Mouse (Mus musculus) adrenal gland, postnatal 0 days (tissue): ENCODE measurements around the gene Olfr801. TPM values are rescaled to one million over a fixed set of nuclear protein-coding genes. Genes with fewer than 3 reads are reported as not detected.

ENCODE experiments used
- polyA plus RNA-seq: library from polyadenylated mRNA; unstranded; fragments of >200 nt; fragmentation: Nextera tagmentation; extraction: Ambion mirVana; gene quantifications from 2 replicates; pipeline ENCODE4 v1.2.1, GENCODE M21; 2015

The Olfr801 gene
- not detected in 2 replicates for polyA plus RNA-seq

GRCm38 (mm10) chr10:129673765-129674164 is at the start of gene Olfr801:
Gene Olfr801 (minus strand): TSS chr10:129673865.

GRCm38 (mm10) chr10:129702910-129703309 is 29.2 kb upstream of the Olfr801 start, which contains the start of gene Olfr804:
Gene Olfr804 (plus strand): TSS chr10:129703210.

GRCm38 (mm10) chr10:129694186-129694585 is 20.5 kb upstream of the Olfr801 start, which contains the start of gene Olfr803:
Gene Olfr803 (minus strand): TSS chr10:129694286.

GRCm38 (mm10) chr10:129688069-129688468 is 14.4 kb upstream of the Olfr801 start, which contains the start of gene Olfr802:
Gene Olfr802 (minus strand): TSS chr10:129688169.

GRCm38 (mm10) chr10:129657394-129657793 is 16.3 kb downstream of the Olfr801 start, which contains the start of gene Olfr800:
Gene Olfr800 (plus strand): TSS chr10:129657694.

GRCm38 (mm10) chr10:129637184-129637583 is 36.5 kb downstream of the Olfr801 start, which contains the start of gene Olfr799:
Gene Olfr799 (plus strand): TSS chr10:129637484.

GRCm38 (mm10) chr10:129627834-129628233 is 45.8 kb downstream of the Olfr801 start, which contains the start of gene Olfr798:
Gene Olfr798 (minus strand): TSS chr10:129627934.

Other genes starting within 250 kb of the Olfr801 start
- not detected in 2 replicates for gene Olfr786, start 246.6 kb downstream of the Olfr801 start, polyA plus RNA-seq
- not detected in 2 replicates for gene Olfr787, start 212.0 kb downstream of the Olfr801 start, polyA plus RNA-seq
- gene Olfr788, start 202.9 kb downstream of the Olfr801 start, polyA plus RNA-seq, result not detected in 2 replicates
- gene Olfr789, start 189.1 kb downstream of the Olfr801 start, polyA plus RNA-seq, result not detected in 2 replicates
- gene Olfr790, start 175.4 kb downstream of the Olfr801 start, polyA plus RNA-seq, result not detected in 2 replicates
- not detected in 2 replicates for gene Olfr791, start 152.1 kb downstream of the Olfr801 start, polyA plus RNA-seq
- gene Olfr792, start 134.7 kb downstream of the Olfr801 start, polyA plus RNA-seq, result not detected in 2 replicates
- not detected in 2 replicates for gene Olfr794, start 106.2 kb downstream of the Olfr801 start, polyA plus RNA-seq
- not detected in 2 replicates for gene Olfr796, start 61.3 kb downstream of the Olfr801 start, polyA plus RNA-seq
- gene Olfr798, start 45.9 kb downstream of the Olfr801 start, polyA plus RNA-seq, result not detected in 2 replicates
- gene Olfr799, start 36.4 kb downstream of the Olfr801 start, polyA plus RNA-seq, result not detected in 2 replicates
- gene Olfr800, start 16.2 kb downstream of the Olfr801 start, polyA plus RNA-seq, result not detected in 2 replicates
- 0.03 and 0.04 TPM in 2 replicates for gene Olfr802, start 14.3 kb upstream of the Olfr801 start, polyA plus RNA-seq
- gene Olfr803, start 20.4 kb upstream of the Olfr801 start, polyA plus RNA-seq, result not detected in 2 replicates
- not detected in 2 replicates for gene Olfr804, start 29.3 kb upstream of the Olfr801 start, polyA plus RNA-seq
- gene Olfr805, start 55.5 kb upstream of the Olfr801 start, polyA plus RNA-seq, result not detected in 2 replicates
- not detected in 2 replicates for gene Olfr806, start 68.1 kb upstream of the Olfr801 start, polyA plus RNA-seq
- gene Olfr807, start 83.9 kb upstream of the Olfr801 start, polyA plus RNA-seq, result not detected in 2 replicates
- not detected in 2 replicates for gene Olfr808, start 91.6 kb upstream of the Olfr801 start, polyA plus RNA-seq
- not detected in 2 replicates for gene Olfr809, start 100.8 kb upstream of the Olfr801 start, polyA plus RNA-seq
- gene Olfr810, start 121.1 kb upstream of the Olfr801 start, polyA plus RNA-seq, result not detected in 2 replicates
- gene Olfr811, start 130.5 kb upstream of the Olfr801 start, polyA plus RNA-seq, result not detected in 2 replicates
- not detected in 2 replicates for gene Olfr812, start 172.2 kb upstream of the Olfr801 start, polyA plus RNA-seq
- not detected in 2 replicates for gene Olfr813, start 181.5 kb upstream of the Olfr801 start, polyA plus RNA-seq
- not detected in 2 replicates for gene Olfr814, start 206.0 kb upstream of the Olfr801 start, polyA plus RNA-seq
- gene Olfr815, start 232.0 kb upstream of the Olfr801 start, polyA plus RNA-seq, result not detected in 2 replicates
- not detected in 2 replicates for gene Olfr816, start 241.7 kb upstream of the Olfr801 start, polyA plus RNA-seq